Mouse (Mus musculus): ENCODE measurements at regions not wholly inside any gene's neighbourhood (a gene's known extent, or its start where the extent isn't known, plus 50 kb on each side); places are given as distances from the start of the nearest gene placed in this dataset.

GRCm38 (mm10) chr1:193449394-193450103 lies 79.5 kb upstream of the Camk1g start:
- ATAC-seq (replicated peaks; ENCODE audit: low FRiP score) (peak; percentile 50), DNase-seq (ENCODE audit: low spot score) (no peak)
- Histone ChIP-seq H3K9me3 (ENCODE audit: control insufficient read depth, low read length) (no peaks in the 10 kb centered on the region), H3K4me2 (ENCODE audit: low read depth, low read length, severe bottlenecking) (no peak overlapping the region), H3K9ac (ENCODE audit: low read length) (peak overlapping the region; percentile 17; the same call in 1 of the 2 replicates), H3K4me3 (ENCODE audit: low read depth, low read length) (no peak overlapping the region), H3K36me3 (ENCODE audit: control insufficient read depth, insufficient read depth, low read length) (no peaks in the 10 kb centered on the region), H3K27me3 (ENCODE audit: control insufficient read depth, insufficient read depth, low read length) (no peaks in the 10 kb centered on the region), H3K4me1 (replicated peaks; ENCODE audit: control insufficient read depth, insufficient read depth, low read length) (no peaks in the 10 kb centered on the region), H3K27ac (ENCODE audit: low read depth, low read length) (peak overlapping the region; percentile 55; the same call in 1 of the 2 replicates)
- 20% methylated on average over 7 of the region's 7 CpGs for WGBS

DNA sequence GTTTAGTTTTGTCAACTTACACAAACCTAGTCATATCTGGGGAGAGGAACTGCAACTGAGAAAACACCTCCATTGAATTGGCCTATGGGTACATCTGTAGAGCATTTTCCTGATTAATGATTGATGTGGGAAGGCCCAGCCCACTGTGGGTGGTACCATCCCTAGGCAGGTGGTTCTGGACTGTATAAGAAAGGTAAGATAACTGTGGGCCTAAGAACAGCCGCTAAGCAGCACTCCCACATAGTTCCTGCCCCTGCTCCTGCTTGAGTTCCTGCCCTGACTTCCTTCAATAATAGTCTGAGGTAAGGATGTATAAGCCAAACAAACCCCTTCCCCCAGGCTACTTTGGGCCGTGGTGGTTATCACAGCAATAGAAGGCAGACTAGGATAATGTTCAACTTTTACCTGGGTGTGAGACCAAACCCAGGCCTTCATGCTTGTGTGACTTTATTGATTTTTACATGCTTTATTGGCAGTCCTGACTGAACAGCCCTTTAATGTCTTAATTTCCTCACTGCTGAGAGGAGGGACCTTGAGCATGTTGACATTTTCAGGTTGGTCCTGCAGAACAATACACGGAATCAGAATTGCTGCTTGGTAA lies 78.8 kb upstream of the Camk1g start:
- H3K9me3 ChIP-seq (ENCODE audit: control insufficient read depth, low read length), result no peaks in the 10 kb centered on the region
- no peak for DNase-seq (ENCODE audit: low spot score)

GRCm38 (mm10) chr1:193447647-193448046 lies 77.5 kb upstream of the Camk1g start:
- H3K36me3 ChIP-seq (ENCODE audit: control insufficient read depth, insufficient read depth, low read length), result no peaks in the 10 kb centered on the region
- no peak for ATAC-seq (replicated peaks; ENCODE audit: low FRiP score)
- no peak overlapping the region for H3K27ac ChIP-seq (ENCODE audit: low read depth, low read length)
- H3K4me2 ChIP-seq (ENCODE audit: low read depth, low read length, severe bottlenecking), result no peak overlapping the region
- H3K4me1 ChIP-seq (replicated peaks; ENCODE audit: control insufficient read depth, insufficient read depth, low read length), result no peaks in the 10 kb centered on the region
- H3K9me3 ChIP-seq (ENCODE audit: control insufficient read depth, low read length), result no peaks in the 10 kb centered on the region
- 89% methylated on average over 5 of the region's 5 CpGs for WGBS
- no peak for DNase-seq (ENCODE audit: low spot score)
- no peak overlapping the region for H3K9ac ChIP-seq (ENCODE audit: low read length)
- H3K27me3 ChIP-seq (ENCODE audit: control insufficient read depth, insufficient read depth, low read length), result no peaks in the 10 kb centered on the region
- no peak overlapping the region for H3K4me3 ChIP-seq (ENCODE audit: low read depth, low read length)

More for the DNA sequence above, 78.8 kb upstream of the Camk1g start:
- 70% methylated on average over 3 of the region's 3 CpGs for WGBS
- Histone ChIP-seq H3K27me3 (ENCODE audit: control insufficient read depth, insufficient read depth, low read length) (no peaks in the 10 kb centered on the region), H3K36me3 (ENCODE audit: control insufficient read depth, insufficient read depth, low read length) (no peaks in the 10 kb centered on the region), H3K27ac (ENCODE audit: low read depth, low read length) (no peak overlapping the region), H3K4me3 (ENCODE audit: low read depth, low read length) (no peak overlapping the region), H3K4me2 (ENCODE audit: low read depth, low read length, severe bottlenecking) (no peak overlapping the region), H3K9ac (ENCODE audit: low read length) (no peak overlapping the region), H3K4me1 (replicated peaks; ENCODE audit: control insufficient read depth, insufficient read depth, low read length) (no peaks in the 10 kb centered on the region)
- ATAC-seq (replicated peaks; ENCODE audit: low FRiP score), result no peak

DNA sequence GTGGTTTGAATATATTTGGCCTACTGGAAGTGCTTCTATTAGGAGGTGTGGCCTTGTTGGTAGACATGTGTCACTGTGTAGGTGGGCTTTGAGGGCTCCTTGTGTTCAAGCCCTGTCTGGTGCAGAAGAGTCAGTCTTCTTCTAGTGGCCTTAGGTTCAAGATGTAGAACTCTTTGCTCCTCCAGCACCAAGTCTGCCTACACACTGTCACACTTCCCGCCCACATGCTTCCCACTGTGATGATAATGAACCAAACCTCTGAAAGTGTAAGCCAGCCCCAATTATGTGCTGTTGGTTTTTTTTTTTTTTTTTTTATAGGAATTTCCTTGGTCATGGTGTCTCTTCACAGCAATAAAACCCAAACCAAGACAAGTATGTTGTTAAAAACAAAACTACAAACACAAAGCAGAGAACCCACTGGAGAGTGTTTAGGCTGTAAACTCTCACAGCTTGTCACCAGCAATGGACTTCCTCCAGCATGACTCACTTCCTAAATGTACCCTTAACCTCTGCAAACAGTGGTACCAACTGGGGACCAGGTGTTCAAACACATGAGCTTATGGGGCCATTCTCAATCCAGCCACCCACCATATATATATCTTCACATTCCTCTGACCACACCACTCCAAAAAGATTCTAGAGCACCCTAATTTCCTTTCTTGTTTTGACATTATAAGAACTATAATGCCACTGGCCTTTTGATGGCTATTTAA lies 74.0 kb upstream of the Camk1g start:
- Histone ChIP-seq H3K9ac (ENCODE audit: low read length) (no peak overlapping the region), H3K27ac (ENCODE audit: low read depth, low read length) (no peak overlapping the region), H3K36me3 (ENCODE audit: control insufficient read depth, insufficient read depth, low read length) (no peaks in the 10 kb centered on the region), H3K4me3 (ENCODE audit: low read depth, low read length) (no peak overlapping the region), H3K4me2 (ENCODE audit: low read depth, low read length, severe bottlenecking) (no peak overlapping the region), H3K9me3 (ENCODE audit: control insufficient read depth, low read length) (no peaks in the 10 kb centered on the region), H3K4me1 (replicated peaks; ENCODE audit: control insufficient read depth, insufficient read depth, low read length) (no peaks in the 10 kb centered on the region), H3K27me3 (ENCODE audit: control insufficient read depth, insufficient read depth, low read length) (no peaks in the 10 kb centered on the region)
- WGBS, result 88% methylated on average over 1 of the region's 1 CpGs
- no peak for DNase-seq (ENCODE audit: low spot score)
- no peak for ATAC-seq (replicated peaks; ENCODE audit: low FRiP score)

GRCm38 (mm10) chr1:193440512-193440911 lies 70.4 kb upstream of the Camk1g start:
- no peaks in the 10 kb centered on the region for H3K4me1 ChIP-seq (replicated peaks; ENCODE audit: control insufficient read depth, insufficient read depth, low read length)
- H3K9ac ChIP-seq (ENCODE audit: low read length), result no peak overlapping the region
- WGBS, result 6% methylated on average over 1 of the region's 1 CpGs
- no peaks in the 10 kb centered on the region for H3K36me3 ChIP-seq (ENCODE audit: control insufficient read depth, insufficient read depth, low read length)
- no peak for ATAC-seq (replicated peaks; ENCODE audit: low FRiP score)
- DNase-seq (ENCODE audit: low spot score), result no peak
- H3K27me3 ChIP-seq (ENCODE audit: control insufficient read depth, insufficient read depth, low read length), result no peaks in the 10 kb centered on the region
- no peaks in the 10 kb centered on the region for H3K9me3 ChIP-seq (ENCODE audit: control insufficient read depth, low read length)
- H3K27ac ChIP-seq (ENCODE audit: low read depth, low read length), result no peak overlapping the region
- H3K4me2 ChIP-seq (ENCODE audit: low read depth, low read length, severe bottlenecking), result no peak overlapping the region
- H3K4me3 ChIP-seq (ENCODE audit: low read depth, low read length), result no peak overlapping the region

GRCm38 (mm10) chr1:193434281-193434680 lies 64.2 kb upstream of the Camk1g start:
- 60% methylated on average over 4 of the region's 4 CpGs for WGBS
- Histone ChIP-seq H3K9ac (ENCODE audit: low read length) (no peak overlapping the region), H3K4me1 (replicated peaks; ENCODE audit: control insufficient read depth, insufficient read depth, low read length) (peaks cover 7% of the 10 kb centered on the region), H3K27ac (ENCODE audit: low read depth, low read length) (no peak overlapping the region), H3K9me3 (ENCODE audit: control insufficient read depth, low read length) (no peaks in the 10 kb centered on the region), H3K4me3 (ENCODE audit: low read depth, low read length) (no peak overlapping the region), H3K36me3 (ENCODE audit: control insufficient read depth, insufficient read depth, low read length) (no peaks in the 10 kb centered on the region), H3K4me2 (ENCODE audit: low read depth, low read length, severe bottlenecking) (no peak overlapping the region), H3K27me3 (ENCODE audit: control insufficient read depth, insufficient read depth, low read length) (peaks cover 3% of the 10 kb centered on the region)
- ATAC-seq (replicated peaks; ENCODE audit: low FRiP score) (no peak), DNase-seq (ENCODE audit: low spot score) (no peak)

- Histone ChIP-seq H3K27ac (ENCODE audit: low read depth, low read length) (peak overlapping the region; percentile 42), H3K4me1 (replicated peaks; ENCODE audit: control insufficient read depth, insufficient read depth, low read length) (peaks cover 7% of the 10 kb centered on the region), H3K36me3 (ENCODE audit: control insufficient read depth, insufficient read depth, low read length) (no peaks in the 10 kb centered on the region), H3K9me3 (ENCODE audit: control insufficient read depth, low read length) (no peaks in the 10 kb centered on the region), H3K27me3 (ENCODE audit: control insufficient read depth, insufficient read depth, low read length) (peaks cover 6% of the 10 kb centered on the region), H3K4me2 (ENCODE audit: low read depth, low read length, severe bottlenecking) (no peak overlapping the region), H3K4me3 (ENCODE audit: low read depth, low read length) (no peak overlapping the region), H3K9ac (ENCODE audit: low read length) (no peak overlapping the region)
- WGBS, result 11% methylated on average over 7 of the region's 7 CpGs
- ATAC-seq (replicated peaks; ENCODE audit: low FRiP score) (peak; percentile 50; the same call in 1 of the 2 replicates), DNase-seq (ENCODE audit: low spot score) (no peak)
These were observed 63.5 kb upstream of the Camk1g start for GRCm38 (mm10) chr1:193433493-193434021.

GRCm38 (mm10) chr1:193430231-193430630 lies 60.1 kb upstream of the Camk1g start:
- H3K9me3 ChIP-seq (ENCODE audit: control insufficient read depth, low read length), result no peaks in the 10 kb centered on the region
- ATAC-seq (replicated peaks; ENCODE audit: low FRiP score), result no peak
- no peak overlapping the region for H3K27ac ChIP-seq (ENCODE audit: low read depth, low read length)
- H3K27me3 ChIP-seq (ENCODE audit: control insufficient read depth, insufficient read depth, low read length), result peaks cover 10% of the 10 kb centered on the region
- no peak overlapping the region for H3K4me2 ChIP-seq (ENCODE audit: low read depth, low read length, severe bottlenecking)
- H3K4me3 ChIP-seq (ENCODE audit: low read depth, low read length), result no peak overlapping the region
- H3K9ac ChIP-seq (ENCODE audit: low read length), result no peak overlapping the region
- peaks cover 7% of the 10 kb centered on the region for H3K4me1 ChIP-seq (replicated peaks; ENCODE audit: control insufficient read depth, insufficient read depth, low read length)
- DNase-seq (ENCODE audit: low spot score), result no peak
- WGBS, result 18% methylated on average over 8 of the region's 8 CpGs
- no peaks in the 10 kb centered on the region for H3K36me3 ChIP-seq (ENCODE audit: control insufficient read depth, insufficient read depth, low read length)

Measured in forebrain, embryonic 11.5 days (tissue).